Mouse (Mus musculus) kidney, adult 18-20 months (tissue): ENCODE data around the gene Sorl1.
A peak's percentile ranks its signal among the peaks of the same experiment; 100 is the strongest.

Source experiments
- DNase-seq: peaks from one replicate; pipeline ENCODE4 v3.0.0; 2021

The Sorl1 gene

DNA sequence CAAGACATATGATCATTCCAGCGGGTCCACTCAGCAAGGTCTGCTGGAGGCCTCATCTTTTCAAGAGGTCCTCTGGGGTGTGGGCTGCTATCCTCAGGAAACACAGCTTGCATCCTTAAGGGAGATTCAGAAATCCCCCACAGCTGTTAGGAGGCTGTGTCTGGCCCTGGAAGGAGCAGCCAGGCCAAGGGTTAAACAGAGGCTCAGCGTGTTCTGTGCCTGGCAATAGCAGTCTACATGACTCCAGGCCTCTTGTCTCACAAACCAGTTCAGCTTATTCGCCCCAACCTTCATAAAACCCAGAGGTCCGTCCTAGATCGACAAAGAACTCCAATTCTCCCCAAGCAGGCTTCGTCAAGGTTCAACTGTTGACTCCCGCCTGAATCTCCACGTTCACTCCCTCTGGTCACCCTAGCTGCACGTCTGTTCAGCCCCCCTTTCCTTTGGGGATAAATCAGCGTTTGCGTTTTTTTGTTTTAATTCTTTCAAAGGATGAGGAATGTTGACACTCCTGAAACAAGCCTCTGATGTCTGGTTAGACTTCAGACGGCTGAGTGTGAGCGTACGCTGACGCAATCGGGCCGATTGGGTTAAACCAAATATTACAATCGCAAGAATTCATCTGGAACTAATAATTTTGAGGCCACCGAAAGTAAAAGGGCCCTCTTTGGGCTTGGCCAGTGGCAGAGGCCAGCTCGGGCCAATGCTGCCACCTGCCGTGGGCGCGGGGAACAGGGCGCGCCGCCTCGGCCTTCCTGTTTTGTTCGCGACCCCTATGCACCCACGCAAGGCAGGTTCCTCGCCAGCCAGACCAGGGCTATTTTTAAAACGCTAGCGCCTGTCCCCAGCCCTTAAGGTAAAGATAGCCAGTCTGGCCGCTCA, 173.7 kb downstream of the Sorl1 start:
- peak; percentile 91 for DNase-seq

DNA sequence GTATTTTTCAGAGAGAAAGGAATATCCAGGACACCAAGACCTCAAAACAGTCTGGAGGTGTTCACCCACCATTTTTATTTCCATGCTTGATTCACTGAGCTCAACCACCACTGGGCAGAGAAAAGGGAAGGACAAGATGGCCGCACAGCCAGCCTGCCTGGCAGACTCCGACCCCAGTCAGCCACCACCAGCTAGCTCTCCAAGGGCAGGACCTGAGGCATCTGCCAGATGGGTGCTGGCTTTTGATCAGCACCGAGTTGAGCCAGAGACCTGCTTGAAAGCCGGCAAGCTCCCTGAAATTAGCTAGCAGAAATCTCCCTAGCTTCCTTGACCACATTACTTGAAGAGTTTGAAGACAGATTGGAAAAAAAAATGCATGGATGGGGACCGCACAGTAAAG, 174.6 kb downstream of the Sorl1 start:
- DNase-seq = no peak

DNA sequence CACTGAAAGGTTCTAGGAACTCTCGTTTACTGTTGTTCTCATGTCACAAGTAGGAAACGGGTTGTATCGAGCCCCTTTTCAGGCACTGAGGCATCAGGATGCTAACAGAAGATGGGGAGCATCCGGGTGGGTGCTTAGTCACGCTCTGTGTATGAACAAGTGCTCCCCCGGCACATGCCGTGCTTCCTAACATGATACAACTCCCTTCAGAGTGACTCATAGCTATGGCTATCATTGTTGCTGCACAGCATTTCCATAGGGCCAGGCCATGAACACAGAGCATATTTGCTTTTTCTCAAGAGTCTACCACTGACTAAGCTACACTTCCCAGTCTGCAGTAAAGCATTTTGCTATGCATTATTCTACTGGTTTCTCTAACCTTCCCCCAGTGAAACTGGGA, 179.1 kb downstream of the Sorl1 start:
- DNase-seq = no peak

GRCm38 (mm10) chr9:41942970-41943635, 181.0 kb downstream of the Sorl1 start:
- DNase-seq = no peak

- DNase-seq = no peak
These were observed 183.7 kb downstream of the Sorl1 start for GRCm38 (mm10) chr9:41940311-41940853.

DNA sequence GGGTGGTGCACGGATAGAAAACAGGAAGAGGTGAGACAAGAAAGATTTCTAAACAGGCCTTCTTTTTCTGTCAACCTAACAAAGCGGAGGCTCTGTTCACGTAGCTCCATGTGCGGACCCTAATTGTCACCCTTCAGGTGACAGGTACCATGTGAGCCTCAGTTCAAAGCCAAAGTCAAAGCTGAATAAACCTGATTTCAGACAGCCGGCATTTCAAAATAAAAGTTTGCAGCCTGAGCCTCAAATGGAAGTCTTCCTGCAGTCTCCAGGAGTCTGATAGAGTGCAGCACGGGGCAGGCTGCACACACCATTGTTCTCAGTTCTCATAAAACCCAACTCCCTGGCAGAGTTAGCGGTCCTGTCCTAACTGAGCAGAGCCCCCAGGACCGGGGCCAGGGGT, 185.6 kb downstream of the Sorl1 start:
- DNase-seq = no peak

DNA sequence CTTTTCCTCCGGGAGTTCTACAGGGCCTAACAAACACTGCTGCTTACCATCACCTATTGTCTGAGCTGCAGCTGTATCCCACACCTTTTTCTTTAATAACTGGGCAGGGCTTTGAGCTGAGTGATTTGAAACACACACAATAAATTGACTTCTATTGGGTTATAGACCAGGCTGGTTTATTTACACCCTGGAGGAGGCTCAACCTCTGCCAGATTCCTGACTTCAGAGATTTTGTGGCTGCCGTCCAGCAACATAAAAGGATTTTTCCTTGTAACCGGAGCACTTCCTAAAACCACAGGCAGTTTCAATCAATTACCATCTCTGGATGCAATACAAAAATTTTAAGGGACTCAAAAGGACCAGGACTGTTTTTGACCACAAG, 186.1 kb downstream of the Sorl1 start:
- peak; percentile 24 for DNase-seq

DNA sequence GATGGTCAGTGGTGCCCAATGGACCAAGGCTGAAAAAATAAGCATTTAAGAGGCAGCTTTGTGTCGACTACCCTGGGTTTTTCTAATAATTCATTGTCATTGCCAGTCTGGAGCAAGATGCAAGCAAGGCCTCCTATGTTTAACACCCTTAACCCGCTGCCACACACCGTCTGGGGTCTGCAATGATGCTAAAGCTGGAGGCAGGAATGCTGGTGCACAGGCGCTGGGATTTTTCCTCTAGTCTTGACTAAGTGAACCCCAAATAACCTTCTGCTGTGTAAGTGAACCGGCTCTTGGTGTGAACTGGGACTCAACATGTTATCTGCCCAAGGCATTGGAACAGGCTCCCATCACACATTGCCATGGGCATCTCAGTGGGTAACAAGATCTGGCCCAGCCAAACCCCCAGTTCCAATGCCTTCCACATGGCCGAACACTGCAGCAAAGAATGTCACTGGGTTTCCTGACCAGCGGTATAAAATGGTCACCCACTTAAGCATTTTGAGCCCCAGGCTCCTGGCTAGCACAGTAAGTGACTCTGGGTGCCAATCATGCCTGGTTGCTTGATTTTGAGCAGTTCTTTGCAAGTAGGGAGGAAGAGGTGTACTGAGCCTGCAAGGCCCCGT, 186.6 kb downstream of the Sorl1 start:
- no peak for DNase-seq

DNA sequence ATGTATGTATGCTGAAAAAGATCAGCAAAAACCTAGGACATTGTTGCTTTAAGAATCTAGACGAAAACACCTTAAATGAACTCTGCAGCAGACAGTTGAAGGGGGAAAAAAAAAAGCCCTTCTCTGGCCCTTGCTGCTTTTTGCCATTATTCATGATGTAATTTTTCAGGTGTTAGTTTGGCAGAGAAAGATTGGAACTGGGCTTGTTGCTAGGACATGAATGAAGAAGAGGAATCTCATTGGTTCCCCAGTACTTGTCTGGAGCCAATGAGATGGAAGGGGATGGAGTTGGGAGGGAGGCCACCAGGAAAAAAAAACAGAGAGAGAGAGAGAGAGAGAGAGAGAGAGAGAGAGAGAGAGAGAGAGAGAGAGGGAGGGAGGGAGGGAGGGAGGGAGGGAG, 187.5 kb downstream of the Sorl1 start:
- DNase-seq = no peak

DNA sequence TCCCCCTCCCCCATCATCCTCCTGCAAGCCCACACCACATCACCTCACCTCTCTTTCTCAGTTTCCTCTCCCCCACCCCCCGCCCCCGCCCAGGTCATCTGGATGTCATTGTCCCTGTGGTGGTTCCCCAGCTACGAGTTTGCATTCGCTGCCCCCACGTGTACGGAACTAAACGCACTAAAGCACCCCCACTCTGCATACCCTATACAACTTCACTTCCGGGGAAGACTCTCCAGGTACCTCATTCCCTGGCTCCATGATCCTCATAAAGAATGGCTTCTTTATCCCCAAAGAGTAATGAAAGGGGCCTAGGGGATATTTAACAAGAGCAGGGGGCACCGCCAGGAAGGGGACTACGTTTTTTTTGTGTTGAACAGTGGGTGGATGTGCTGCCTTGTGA, 188.1 kb downstream of the Sorl1 start:
- no peak for DNase-seq

- peak; percentile 16 for DNase-seq
These were observed 188.6 kb downstream of the Sorl1 start for GRCm38 (mm10) chr9:41935373-41935971.

GRCm38 (mm10) chr9:41934848-41935372, 189.2 kb downstream of the Sorl1 start:
- no peak for DNase-seq

- no peak for DNase-seq
These were observed 194.1 kb downstream of the Sorl1 start for GRCm38 (mm10) chr9:41929986-41930385.

DNA sequence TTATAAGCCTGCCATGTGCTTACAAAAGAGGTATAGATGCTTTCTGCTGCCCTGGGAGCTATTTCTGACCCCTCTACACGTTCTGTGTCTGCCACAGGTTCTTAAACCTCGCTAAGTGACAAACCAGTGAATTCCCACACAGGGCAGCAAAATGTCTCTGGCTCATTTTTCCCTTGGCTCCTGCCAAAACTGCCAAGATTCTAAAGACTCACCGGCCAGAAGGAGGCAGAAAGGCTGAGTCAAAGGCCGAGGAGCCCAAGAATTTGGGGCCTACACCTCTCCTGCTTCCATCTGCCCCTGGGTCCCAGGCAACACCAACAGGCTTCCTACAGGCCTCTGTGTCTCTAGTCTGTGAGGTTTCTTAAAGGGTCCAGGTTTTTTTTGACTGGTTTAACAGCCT, 198.4 kb downstream of the Sorl1 start:
- DNase-seq = no peak

DNA sequence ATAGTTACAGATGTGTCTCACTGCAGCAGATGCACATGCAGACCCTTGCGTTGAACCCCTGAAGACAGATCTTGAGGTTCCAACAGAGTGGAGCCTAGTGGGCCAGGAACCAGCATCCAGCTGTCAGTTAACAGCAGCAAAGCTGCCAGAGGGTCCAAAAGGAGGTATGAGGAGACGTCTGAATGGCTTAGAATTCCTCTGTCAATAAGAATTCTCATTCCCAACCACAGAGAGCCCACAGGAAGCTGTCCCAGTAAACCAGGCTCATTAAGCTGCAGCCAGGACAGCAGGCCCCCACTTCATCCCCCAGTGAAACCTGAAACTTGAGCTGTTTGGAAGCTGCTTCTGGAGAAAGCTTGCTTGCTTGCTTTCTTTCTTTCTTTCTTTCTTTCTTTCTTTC, 200.0 kb downstream of the Sorl1 start:
- DNase-seq = no peak

DNA sequence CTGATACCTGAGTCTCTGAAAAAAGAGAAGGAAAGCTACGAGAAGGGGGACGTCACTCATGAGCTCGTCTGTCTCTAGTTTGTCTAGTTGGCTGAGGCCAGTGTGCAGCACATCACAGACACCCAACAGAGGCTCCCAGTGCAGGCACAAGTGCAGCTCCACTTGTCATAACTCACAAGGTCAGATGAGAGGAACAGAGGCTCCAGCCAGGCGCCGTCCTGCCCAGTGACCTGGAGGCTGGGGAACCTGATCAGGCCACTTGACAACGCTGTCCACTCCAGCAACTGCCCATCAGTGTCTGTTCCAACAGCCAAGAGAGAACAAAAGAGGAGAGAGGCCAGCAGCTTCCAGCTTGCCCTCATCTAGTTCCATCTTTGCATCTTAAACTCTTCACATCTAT, 201.7 kb downstream of the Sorl1 start:
- no peak for DNase-seq

DNA sequence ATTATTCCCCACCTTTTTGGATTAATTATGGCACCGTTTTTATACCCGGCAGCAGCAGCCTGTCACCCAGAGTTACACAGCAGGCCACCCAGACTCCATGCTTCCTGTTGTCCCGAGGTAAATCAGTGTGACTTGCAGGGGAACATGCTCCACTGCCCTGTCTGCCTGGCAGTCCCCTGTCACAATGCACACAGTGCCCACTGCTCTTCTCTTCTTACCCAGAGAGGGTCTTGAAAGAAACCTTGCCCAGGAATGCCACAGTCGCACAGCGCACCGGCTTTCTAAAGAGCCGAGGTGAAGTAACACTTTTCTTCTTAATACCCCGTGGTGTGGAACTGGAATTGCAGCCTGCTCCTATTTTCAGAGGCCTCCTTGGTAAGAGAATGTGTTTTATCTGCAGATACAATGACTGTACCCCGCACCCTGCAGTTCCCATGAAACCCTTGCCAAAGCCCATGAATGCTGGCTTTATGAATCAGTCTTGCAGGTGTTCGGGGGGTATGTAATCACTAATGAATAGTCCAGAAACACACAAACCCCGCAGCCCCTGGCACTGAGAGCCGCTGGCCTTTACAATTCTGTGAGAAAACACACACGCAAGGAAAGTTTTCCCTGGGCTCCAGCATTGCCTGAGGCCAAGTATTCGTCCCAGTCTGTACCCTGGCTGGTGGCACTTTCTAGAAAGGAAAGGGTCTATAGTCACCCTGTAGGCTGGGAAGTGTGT, 205.3 kb downstream of the Sorl1 start:
- DNase-seq = no peak

DNA sequence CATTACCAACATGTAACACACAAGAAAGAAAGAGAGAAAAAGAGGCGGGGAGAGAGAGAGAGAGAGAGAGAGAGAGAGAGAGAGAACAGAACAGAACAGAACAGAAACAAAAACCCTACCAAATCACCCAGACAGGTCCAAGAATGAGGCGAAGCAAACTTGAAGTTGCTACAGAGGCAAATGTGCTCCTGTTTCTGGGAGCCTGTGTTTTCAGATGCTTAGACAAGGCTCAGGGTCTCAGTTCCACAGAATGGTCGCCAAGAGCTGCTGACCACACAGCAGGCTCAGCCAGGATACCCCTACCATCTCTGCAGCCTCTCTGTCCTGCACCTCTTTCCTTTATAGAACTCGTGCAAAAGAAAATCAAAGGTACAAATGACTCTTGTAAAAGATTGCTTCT, 205.9 kb downstream of the Sorl1 start:
- DNase-seq = no peak

DNA sequence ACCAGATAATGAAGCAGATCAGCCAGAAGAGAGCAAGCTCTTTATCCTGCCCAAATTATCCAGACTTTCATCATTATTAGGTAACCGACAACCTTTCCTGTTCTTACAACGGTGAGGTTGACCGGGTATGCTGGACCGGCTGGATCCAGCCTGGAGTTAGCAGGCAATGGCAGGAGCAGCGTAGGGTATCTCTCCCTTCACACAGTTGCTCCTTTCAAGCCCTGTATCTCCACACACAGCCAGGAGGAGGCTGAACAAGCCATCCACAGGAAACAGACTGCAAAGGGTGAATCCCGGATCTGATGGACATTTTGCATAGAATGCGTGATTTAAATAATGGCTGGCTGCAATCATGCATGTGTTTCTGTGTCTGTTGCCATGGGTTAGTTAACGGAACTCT, 208.5 kb downstream of the Sorl1 start:
- no peak for DNase-seq
